Mouse (Mus musculus) ES-Bruce4 (cell line): ENCODE data around the gene Dhx15. TPM values are rescaled to one million over a fixed set of nuclear protein-coding genes. Genes with fewer than 3 reads are reported as not detected.

Experiments used
- H3K27ac ChIP-seq: 2 replicates; pipeline ENCODE4 v1.5.1; 2012; ENCODE audit warnings: low read length, inconsistent platforms; ENCODE audit not compliant: insufficient read depth
- H3K27me3 ChIP-seq: 2 replicates; pipeline ENCODE4 v1.6.1; 2012; ENCODE audit warnings: mild to moderate bottlenecking, low read length, inconsistent platforms; ENCODE audit not compliant: control insufficient read depth, poor library complexity, insufficient read depth, severe bottlenecking
- H3K36me3 ChIP-seq: 2 replicates; pipeline ENCODE4 v1.6.1; 2012; ENCODE audit warnings: inconsistent platforms, mild to moderate bottlenecking, low read length, moderate library complexity; ENCODE audit not compliant: control insufficient read depth, poor library complexity, insufficient read depth, severe bottlenecking
- H3K4me1 ChIP-seq: one replicate; pipeline ENCODE4 v1.8.1; 2011; ENCODE audit warnings: low read length; ENCODE audit not compliant: control insufficient read depth, insufficient read depth
- H3K4me3 ChIP-seq: 2 replicates; pipeline ENCODE4 v1.5.1; 2011; ENCODE audit warnings: low read depth, mild to moderate bottlenecking, low read length
- H3K9ac ChIP-seq: 2 replicates; pipeline ENCODE4 v1.6.1; 2012; ENCODE audit warnings: low read depth, mild to moderate bottlenecking, inconsistent platforms; ENCODE audit not compliant: poor library complexity, severe bottlenecking
- H3K9me3 ChIP-seq: replicated peaks from 2 replicates; pipeline ENCODE4 v1.6.1; 2012; ENCODE audit warnings: mild to moderate bottlenecking, low read length, inconsistent platforms; ENCODE audit not compliant: control insufficient read depth, poor library complexity, insufficient read depth, severe bottlenecking
- CTCF ChIP-seq: IDR thresholded peaks from one replicate; pipeline ENCODE4 v1.8.1; 2011; ENCODE audit warnings: low read depth, low read length
- EP300 ChIP-seq: IDR thresholded peaks from 2 replicates; pipeline ENCODE4 v1.6.1; 2011; ENCODE audit warnings: low read depth, low read length; ENCODE audit not compliant: insufficient read depth
- POLR2A ChIP-seq: IDR thresholded peaks from one replicate; pipeline ENCODE4 v1.8.1; 2011; ENCODE audit warnings: low read length; ENCODE audit not compliant: insufficient read depth
- polyA plus RNA-seq: library from polyadenylated mRNA; stranded (reverse); fragments of >200 nt; gene quantifications from 2 replicates; pipeline ENCODE4 v1.2.4, GENCODE M21; 2011; ENCODE audit warnings: low read depth; ENCODE audit not compliant: missing spikeins, insufficient read depth, insufficient read length

The Dhx15 gene
- polyA plus RNA-seq, 1 experiment, result 350 TPM

- Histone ChIP-seq H3K27me3 (no peaks in the 10 kb centered on the region), H3K36me3 (0 out of 2 replicates have a peak, but pooled peaks cover 2% of the 10 kb centered on the region), H3K9ac (no peak overlapping the region), H3K4me1 (no peaks in the 10 kb centered on the region), H3K4me3 (no peak overlapping the region), H3K27ac (no peak overlapping the region), H3K9me3 (no peaks in the 10 kb centered on the region)
- no peak for TF ChIP-seq POLR2A
- TF ChIP-seq CTCF, result no peak
- TF ChIP-seq EP300, result no peak
Measured at GRCm38 (mm10) chr5:52138134-52138533, 52.2 kb downstream of the Dhx15 start.

DNA sequence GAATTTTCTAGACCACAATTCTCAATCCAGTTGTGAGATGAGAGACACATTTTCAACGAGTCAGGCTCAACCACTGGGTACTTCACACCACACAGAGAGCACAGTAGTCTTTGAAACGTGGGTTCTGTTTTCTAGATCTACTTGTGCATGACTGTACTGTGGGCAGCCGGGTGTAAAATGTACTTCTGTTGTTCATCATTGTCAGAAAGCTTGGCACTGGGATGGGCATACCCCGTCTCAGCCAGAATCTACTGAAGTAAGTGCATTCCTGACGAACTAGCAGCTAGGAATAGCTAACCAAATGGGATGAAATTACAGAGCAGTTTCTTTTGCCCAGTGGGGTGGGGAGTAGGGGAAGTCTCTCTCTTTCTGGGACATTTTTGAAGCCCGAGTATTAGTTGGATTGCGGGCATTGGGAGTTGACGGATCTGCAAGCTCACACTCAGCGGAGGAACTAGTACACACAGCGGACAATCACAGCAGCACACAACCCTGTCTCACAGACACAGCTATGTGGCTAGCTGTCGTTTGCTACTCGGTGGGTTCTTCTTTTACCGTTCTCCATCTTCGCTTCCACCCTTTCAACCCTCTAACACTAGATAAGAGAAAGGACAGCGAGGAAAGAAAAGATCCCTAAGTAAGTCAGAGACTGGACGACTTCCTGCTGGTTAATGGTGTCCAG, 54.7 kb downstream of the Dhx15 start:
- no peak overlapping the region for H3K27ac ChIP-seq
- no peaks in the 10 kb centered on the region for H3K27me3 ChIP-seq
- TF ChIP-seq CTCF (no peak), EP300 (no peak), POLR2A (no peak)
- no peak overlapping the region for H3K9ac ChIP-seq
- no peaks in the 10 kb centered on the region for H3K4me1 ChIP-seq
- no peak overlapping the region for H3K4me3 ChIP-seq
- H3K36me3 ChIP-seq, result no peaks in the 10 kb centered on the region
- H3K9me3 ChIP-seq, result no peaks in the 10 kb centered on the region

DNA sequence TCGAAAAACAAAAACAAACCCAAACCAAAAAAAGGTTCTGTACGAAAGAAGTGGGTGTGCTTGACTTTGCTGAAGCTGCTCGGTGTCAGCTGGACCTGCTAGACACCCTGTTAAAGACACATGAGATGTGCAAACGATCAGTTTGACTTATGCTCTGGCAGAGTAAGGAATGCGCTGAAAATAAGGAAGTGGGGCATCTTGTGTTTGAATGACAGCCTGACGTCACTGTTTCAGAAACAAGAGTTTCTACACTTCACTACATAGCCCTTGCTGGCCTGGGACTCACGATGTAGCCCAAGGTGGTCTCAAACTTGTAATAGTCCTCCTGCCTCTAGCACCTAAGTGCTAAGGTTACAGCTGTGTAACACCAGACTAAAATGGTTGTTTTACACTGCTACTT, 57.5 kb downstream of the Dhx15 start:
- no peak for TF ChIP-seq POLR2A
- no peak for TF ChIP-seq EP300
- no peak for TF ChIP-seq CTCF
- H3K4me1 ChIP-seq, result no peaks in the 10 kb centered on the region

DNA sequence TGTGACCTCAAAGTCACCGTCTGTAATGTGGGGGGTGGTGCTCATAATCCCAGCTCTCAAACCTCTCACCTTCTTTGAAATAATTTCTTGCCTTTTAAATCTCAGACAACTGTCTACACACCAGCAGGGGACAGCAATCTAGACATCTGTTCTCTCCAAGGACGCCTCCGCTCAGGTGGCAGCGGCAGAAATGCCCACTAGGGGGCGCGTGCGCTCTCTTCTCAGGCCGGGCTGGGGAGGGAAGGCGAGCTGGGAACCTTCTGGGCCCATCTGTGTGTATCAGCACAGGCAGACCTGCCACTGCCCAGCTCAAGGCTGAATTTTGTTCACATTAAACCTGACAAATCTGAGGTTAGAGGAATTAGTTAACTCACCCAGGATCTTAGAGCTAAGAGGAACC, 58.2 kb downstream of the Dhx15 start:
- no peaks in the 10 kb centered on the region for H3K27me3 ChIP-seq
- no peak for TF ChIP-seq EP300
- peak; percentile 93 for TF ChIP-seq CTCF

More for the DNA sequence above, 57.5 kb downstream of the Dhx15 start:
- Histone ChIP-seq H3K27me3 (no peaks in the 10 kb centered on the region), H3K36me3 (no peaks in the 10 kb centered on the region), H3K9me3 (no peaks in the 10 kb centered on the region), H3K4me3 (no peak overlapping the region), H3K9ac (no peak overlapping the region), H3K27ac (no peak overlapping the region)

GRCm38 (mm10) chr5:52131389-52131788, 58.9 kb downstream of the Dhx15 start:
- H3K9me3 ChIP-seq, result no peaks in the 10 kb centered on the region
- no peak overlapping the region for H3K27ac ChIP-seq
- H3K4me3 ChIP-seq, result no peak overlapping the region
- H3K27me3 ChIP-seq, result no peaks in the 10 kb centered on the region
- H3K4me1 ChIP-seq, result no peaks in the 10 kb centered on the region
- H3K9ac ChIP-seq, result no peak overlapping the region
- TF ChIP-seq POLR2A, result no peak
- TF ChIP-seq CTCF, result no peak
- TF ChIP-seq EP300, result no peak
- no peaks in the 10 kb centered on the region for H3K36me3 ChIP-seq

More for the DNA sequence above, 58.2 kb downstream of the Dhx15 start:
- no peak overlapping the region for H3K4me3 ChIP-seq
- H3K36me3 ChIP-seq, result no peaks in the 10 kb centered on the region
- H3K9me3 ChIP-seq, result no peaks in the 10 kb centered on the region
- no peaks in the 10 kb centered on the region for H3K4me1 ChIP-seq
- no peak overlapping the region for H3K9ac ChIP-seq
- no peak overlapping the region for H3K27ac ChIP-seq

DNA sequence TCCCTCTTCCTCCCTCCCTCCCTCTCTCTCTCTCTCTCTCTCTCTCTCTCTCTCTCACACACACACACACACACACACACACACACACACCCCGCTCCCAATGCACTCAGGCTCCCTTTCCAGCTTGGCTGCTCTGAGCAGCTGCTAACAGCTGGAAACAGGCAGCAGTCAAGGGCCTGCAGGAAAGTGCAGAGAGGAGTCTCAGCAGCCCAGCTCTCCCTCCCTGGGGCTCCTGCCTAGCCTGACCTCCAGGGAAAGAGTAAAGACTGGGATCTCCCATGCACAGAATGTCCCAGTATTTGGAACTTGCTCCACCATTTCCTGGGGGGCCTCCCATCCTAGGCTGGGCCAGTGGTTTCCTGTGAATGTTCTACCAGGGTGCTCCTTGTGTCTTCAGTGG, 59.8 kb downstream of the Dhx15 start:
- Histone ChIP-seq H3K27ac (no peak overlapping the region), H3K9ac (no peak overlapping the region), H3K9me3 (no peaks in the 10 kb centered on the region), H3K4me1 (no peaks in the 10 kb centered on the region), H3K4me3 (no peak overlapping the region), H3K36me3 (no peaks in the 10 kb centered on the region), H3K27me3 (no peaks in the 10 kb centered on the region)
- no peak for TF ChIP-seq EP300
- no peak for TF ChIP-seq CTCF
- no peak for TF ChIP-seq POLR2A
